Mouse (Mus musculus) testis, postnatal 10 days (tissue): ENCODE results near the gene Acot12.

Experiments used
- DNase-seq: peaks from one replicate; pipeline ENCODE4 v3.0.0; 2021; ENCODE audit warnings: low spot score

Acot12 gene

GRCm38 (mm10) chr13:91826066-91826465, 84.8 kb downstream of the Acot12 start:
- no peak for DNase-seq

GRCm38 (mm10) chr13:91827876-91828275, 86.6 kb downstream of the Acot12 start:
- DNase-seq, result no peak
